Comparison of ENCODE assay signal across 20 mouse cellular contexts in genomic region chr14:7896699-7897098, GRCm38 (mm10).
A peak's percentile ranks its signal among the peaks of the same experiment; 100 is the strongest.
DNase-seq lines count a peak whose midpoint lies in the region; ATAC-seq and TF ChIP-seq lines count a peak whose summit lies in the region.
"Had no signal": no experiment of that assay in that cellular context is flagged by ENCODE, and none has a peak within 500 bp of the region (broad histone marks: within the 10 kb centered on the region; RNA-seq: fewer than 3 reads in every experiment).

No protein-coding gene starts in this region.

- H3K36me3 ChIP-seq in hindbrain, embryonic 12.5 days: peaks cover 53% of the 10 kb centered on the region
- peaks cover 70% of the 10 kb centered on the region for H3K36me3 ChIP-seq in hindbrain, embryonic 13.5 days
- peaks cover 25% of the 10 kb centered on the region for H3K36me3 ChIP-seq in kidney, postnatal 0 days (ENCODE audit: insufficient read depth, low read length)
- H3K36me3 ChIP-seq in stomach, embryonic 15.5 days: peaks cover 38% of the 10 kb centered on the region
- peaks cover 20% of the 10 kb centered on the region; the same call in 1 of the 2 replicates for H3K36me3 ChIP-seq in stomach, postnatal 0 days (ENCODE audit: control insufficient read depth, insufficient read depth, low read length)
- H3K36me3 ChIP-seq in stomach, embryonic 16.5 days (ENCODE audit: control insufficient read depth, insufficient read depth, low read length): peaks cover 20% of the 10 kb centered on the region
- H3K36me3 ChIP-seq: G1E had no signal

- no peak for TF ChIP-seq CTCF in kidney, postnatal 0 days (IDR thresholded peaks at IDR 0.05; ENCODE audit: low read depth)
- TF ChIP-seq CTCF in stomach, postnatal 0 days (IDR thresholded peaks at IDR 0.05; ENCODE audit: low read depth): no peak

- H3K9me3 ChIP-seq in hindbrain, embryonic 12.5 days (replicated peaks): no peaks in the 10 kb centered on the region
- no peaks in the 10 kb centered on the region for H3K9me3 ChIP-seq in hindbrain, embryonic 13.5 days
- no peaks in the 10 kb centered on the region for H3K9me3 ChIP-seq in kidney, postnatal 0 days (replicated peaks; ENCODE audit: low read length)
- H3K9me3 ChIP-seq in stomach, embryonic 15.5 days: no peaks in the 10 kb centered on the region
- H3K9me3 ChIP-seq in stomach, postnatal 0 days (ENCODE audit: control insufficient read depth, low read length): no peaks in the 10 kb centered on the region
- no peaks in the 10 kb centered on the region for H3K9me3 ChIP-seq in stomach, embryonic 16.5 days (replicated peaks; ENCODE audit: control insufficient read depth, low read length)
- H3K9me3 ChIP-seq: forebrain, embryonic 12.5 days; G1E; heart, embryonic 13.5 days; hindbrain, embryonic 15.5 days; liver, embryonic 15.5 days; midbrain, embryonic 13.5 days had no signal

- DNase-seq in kidney, postnatal 0 days (ENCODE audit: low spot score): no peak
- no peak for DNase-seq in kidney, adult 18-20 months
- no peak for DNase-seq in stomach, postnatal 0 days (ENCODE audit: low spot score)
- no peak for DNase-seq in testis, postnatal 10 days (ENCODE audit: low spot score)
- DNase-seq: adrenal gland, postnatal 10 days; cerebellum, postnatal 10 days; left cerebral cortex, postnatal 4 days; thymus, adult 2 months had no signal

- ATAC-seq in hindbrain, embryonic 12.5 days (ENCODE audit: low FRiP score): no peak
- ATAC-seq in hindbrain, embryonic 13.5 days (ENCODE audit: low FRiP score): no peak
- no peak for ATAC-seq in kidney, postnatal 0 days (replicated peaks; ENCODE audit: low FRiP score, low read depth)
- ATAC-seq in stomach, embryonic 15.5 days (ENCODE audit: insufficient read depth, low FRiP score, low read depth): no peak
- ATAC-seq in stomach, postnatal 0 days (ENCODE audit: low FRiP score, low TSS enrichment): no peak
- no peak for ATAC-seq in stomach, embryonic 16.5 days (ENCODE audit: insufficient read depth, low FRiP score)
- ATAC-seq: activated CD4-positive, CD25-positive, alpha-beta regulatory T cell, adult 4 months; CD4-positive, CD25-positive, alpha-beta regulatory T cell, adult 4 months; midbrain, embryonic 13.5 days had no signal

- H3K27ac ChIP-seq in hindbrain, embryonic 12.5 days: 0 out of 2 replicates have a peak overlapping the region, but pooled peaks have one; percentile 12
- no peak overlapping the region for H3K27ac ChIP-seq in hindbrain, embryonic 13.5 days
- H3K27ac ChIP-seq in kidney, postnatal 0 days: peak overlapping the region; percentile 50
- peak overlapping the region; percentile 67 for H3K27ac ChIP-seq in stomach, embryonic 15.5 days
- no peak overlapping the region for H3K27ac ChIP-seq in stomach, postnatal 0 days (replicated peaks)
- peak overlapping the region; percentile 54 for H3K27ac ChIP-seq in stomach, embryonic 16.5 days (ENCODE audit: low read length)
- H3K27ac ChIP-seq: forebrain, embryonic 12.5 days; heart, embryonic 13.5 days; hindbrain, embryonic 15.5 days; liver, embryonic 15.5 days; midbrain, embryonic 13.5 days had no signal

- 77% methylated on average over 1 of the region's 1 CpGs for WGBS in hindbrain, embryonic 12.5 days
- WGBS in hindbrain, embryonic 13.5 days: 85% methylated on average over 1 of the region's 1 CpGs
- WGBS in kidney, postnatal 0 days: 72% methylated on average over 1 of the region's 1 CpGs
- 85% methylated on average over 1 of the region's 1 CpGs for WGBS in stomach, embryonic 15.5 days
- 95% methylated on average over 1 of the region's 1 CpGs for WGBS in stomach, postnatal 0 days
- 98% methylated on average over 1 of the region's 1 CpGs for WGBS in stomach, embryonic 16.5 days

- no peak overlapping the region for H3K4me2 ChIP-seq in hindbrain, embryonic 12.5 days (replicated peaks)
- H3K4me2 ChIP-seq in hindbrain, embryonic 13.5 days: no peak overlapping the region
- no peak overlapping the region for H3K4me2 ChIP-seq in kidney, postnatal 0 days (ENCODE audit: low read length)
- no peak overlapping the region for H3K4me2 ChIP-seq in stomach, embryonic 15.5 days
- H3K4me2 ChIP-seq in stomach, postnatal 0 days (replicated peaks; ENCODE audit: low read depth): no peak overlapping the region
- H3K4me2 ChIP-seq in stomach, embryonic 16.5 days (ENCODE audit: low read depth, low read length): no peak overlapping the region
- H3K4me2 ChIP-seq: forebrain, embryonic 12.5 days; heart, embryonic 13.5 days; hindbrain, embryonic 15.5 days; liver, embryonic 15.5 days; midbrain, embryonic 13.5 days had no signal

- H3K4me3 ChIP-seq in hindbrain, embryonic 12.5 days: no peak overlapping the region
- no peak overlapping the region for H3K4me3 ChIP-seq in hindbrain, embryonic 13.5 days
- H3K4me3 ChIP-seq in kidney, postnatal 0 days (replicated peaks; ENCODE audit: low read depth, low read length): no peak overlapping the region
- H3K4me3 ChIP-seq in stomach, embryonic 15.5 days (replicated peaks): no peak overlapping the region
- H3K4me3 ChIP-seq in stomach, postnatal 0 days (ENCODE audit: low read depth, low read length): no peak overlapping the region
- H3K4me3 ChIP-seq in stomach, embryonic 16.5 days (replicated peaks; ENCODE audit: low read length): no peak overlapping the region
- H3K4me3 ChIP-seq: forebrain, embryonic 12.5 days; heart, embryonic 13.5 days; hindbrain, embryonic 15.5 days; liver, embryonic 15.5 days; midbrain, embryonic 13.5 days had no signal

- H3K9ac ChIP-seq in hindbrain, embryonic 12.5 days: no peak overlapping the region
- no peak overlapping the region for H3K9ac ChIP-seq in hindbrain, embryonic 13.5 days
- no peak overlapping the region for H3K9ac ChIP-seq in kidney, postnatal 0 days (ENCODE audit: low read depth, low read length)
- no peak overlapping the region for H3K9ac ChIP-seq in stomach, embryonic 15.5 days
- H3K9ac ChIP-seq in stomach, postnatal 0 days (ENCODE audit: low read length): no peak overlapping the region
- no peak overlapping the region for H3K9ac ChIP-seq in stomach, embryonic 16.5 days (ENCODE audit: low read length)
- H3K9ac ChIP-seq: forebrain, embryonic 12.5 days; heart, embryonic 13.5 days; hindbrain, embryonic 15.5 days; liver, embryonic 15.5 days; midbrain, embryonic 13.5 days had no signal

- no peaks in the 10 kb centered on the region for H3K27me3 ChIP-seq in hindbrain, embryonic 12.5 days
- no peaks in the 10 kb centered on the region for H3K27me3 ChIP-seq in hindbrain, embryonic 13.5 days
- H3K27me3 ChIP-seq in kidney, postnatal 0 days (ENCODE audit: insufficient read depth, low read length): no peaks in the 10 kb centered on the region
- H3K27me3 ChIP-seq in stomach, embryonic 15.5 days (replicated peaks): no peaks in the 10 kb centered on the region
- H3K27me3 ChIP-seq in stomach, postnatal 0 days (ENCODE audit: control insufficient read depth, insufficient read depth, low read length): no peaks in the 10 kb centered on the region
- no peaks in the 10 kb centered on the region for H3K27me3 ChIP-seq in stomach, embryonic 16.5 days (ENCODE audit: control insufficient read depth, insufficient read depth, low read length)
- H3K27me3 ChIP-seq: forebrain, embryonic 12.5 days; heart, embryonic 13.5 days; hindbrain, embryonic 15.5 days; liver, embryonic 15.5 days; midbrain, embryonic 13.5 days had no signal

- H3K4me1 ChIP-seq in hindbrain, embryonic 12.5 days: peaks cover 10% of the 10 kb centered on the region
- H3K4me1 ChIP-seq in hindbrain, embryonic 13.5 days (replicated peaks): peaks cover 14% of the 10 kb centered on the region
- peaks cover 27% of the 10 kb centered on the region for H3K4me1 ChIP-seq in kidney, postnatal 0 days (replicated peaks; ENCODE audit: insufficient read depth, low read length)
- H3K4me1 ChIP-seq in stomach, embryonic 15.5 days: peaks cover 22% of the 10 kb centered on the region; the same call in 1 of the 2 replicates
- peaks cover 9% of the 10 kb centered on the region for H3K4me1 ChIP-seq in stomach, postnatal 0 days (replicated peaks; ENCODE audit: control insufficient read depth, insufficient read depth)
- peaks cover 28% of the 10 kb centered on the region for H3K4me1 ChIP-seq in stomach, embryonic 16.5 days (ENCODE audit: control insufficient read depth, insufficient read depth, low read length)
- H3K4me1 ChIP-seq: forebrain, embryonic 12.5 days; liver, embryonic 15.5 days; midbrain, embryonic 13.5 days had no signal

- TF ChIP-seq EP300 in stomach, postnatal 0 days (optimal IDR thresholded peaks at IDR 0.05): no peak

Comparison
In these comparisons a context has a peak if more than half of its experiments do, and no peak if none do; other contexts are left out.
1. H3K27ac ChIP-seq: peak in hindbrain, embryonic 12.5 days (single experiment), kidney, postnatal 0 days (single experiment), stomach, embryonic 15.5 days (single experiment) and stomach, embryonic 16.5 days (single experiment); none in hindbrain, embryonic 13.5 days (single experiment) and stomach, postnatal 0 days (single experiment).